Mouse (Mus musculus) small intestine, adult 2 months (tissue): ENCODE data around the gene Sec13.

Experiments
- CTCF ChIP-seq: fragments of 200-500 bp; IDR thresholded peaks from 2 replicates; pipeline ENCODE4 v1.5.1; 2012; ENCODE audit warnings: low read depth, mild to moderate bottlenecking, control low read depth, inconsistent platforms, low read length, moderate library complexity, mixed read lengths; ENCODE audit not compliant: insufficient replicate concordance, insufficient read length; ENCODE audit errors: extremely low read depth
- POLR2A ChIP-seq: fragments of 200-500 bp; IDR thresholded peaks from 2 replicates; pipeline ENCODE4 v1.6.1; 2012; ENCODE audit warnings: low read depth, mild to moderate bottlenecking, control low read depth, inconsistent platforms, low read length, moderate library complexity

- TF ChIP-seq CTCF (no peak), POLR2A (no peak)
Measured at GRCm38 (mm10) chr6:113743111-113743510, 2.6 kb upstream of the Sec13 start.
